Mouse (Mus musculus): ENCODE measurements at regions not wholly inside any gene's neighbourhood (a gene's known extent, or its start where the extent isn't known, plus 50 kb on each side); places are given as distances from the start of the nearest gene placed in this dataset.

GRCm38 (mm10) chr4:55735453-55735852 is 203.2 kb upstream of the Klf4 start:
- H3K4me3 ChIP-seq (ENCODE audit: low read depth, low read length) = no peak overlapping the region
- ATAC-seq (ENCODE audit: low read depth) (no peak), DNase-seq (ENCODE audit: low spot score) (no peak)
- H3K36me3 ChIP-seq (ENCODE audit: control insufficient read depth, insufficient read depth, low read length) = no peaks in the 10 kb centered on the region
- H3K27me3 ChIP-seq (replicated peaks; ENCODE audit: control insufficient read depth, insufficient read depth, low read length) = no peaks in the 10 kb centered on the region
- no peaks in the 10 kb centered on the region for H3K9me3 ChIP-seq (ENCODE audit: control insufficient read depth, low read length)
- no peak overlapping the region for H3K4me2 ChIP-seq (ENCODE audit: low read depth, low read length)
- H3K9ac ChIP-seq (ENCODE audit: low read depth, low read length) = no peak overlapping the region
- WGBS = 35% methylated on average over 3 of the region's 3 CpGs
- H3K4me1 ChIP-seq (ENCODE audit: control insufficient read depth, insufficient read depth, low read length) = no peaks in the 10 kb centered on the region
- H3K27ac ChIP-seq (replicated peaks; ENCODE audit: low read depth, low read length) = no peak overlapping the region

GRCm38 (mm10) chr4:55734331-55734730 is 202.1 kb upstream of the Klf4 start:
- Histone ChIP-seq H3K36me3 (ENCODE audit: control insufficient read depth, insufficient read depth, low read length) (no peaks in the 10 kb centered on the region), H3K4me3 (ENCODE audit: low read depth, low read length) (no peak overlapping the region), H3K9me3 (ENCODE audit: control insufficient read depth, low read length) (no peaks in the 10 kb centered on the region), H3K9ac (ENCODE audit: low read depth, low read length) (no peak overlapping the region), H3K27me3 (replicated peaks; ENCODE audit: control insufficient read depth, insufficient read depth, low read length) (no peaks in the 10 kb centered on the region), H3K4me1 (ENCODE audit: control insufficient read depth, insufficient read depth, low read length) (no peaks in the 10 kb centered on the region), H3K27ac (replicated peaks; ENCODE audit: low read depth, low read length) (no peak overlapping the region), H3K4me2 (ENCODE audit: low read depth, low read length) (no peak overlapping the region)
- no peak for ATAC-seq (ENCODE audit: low read depth)
- no peak for DNase-seq (ENCODE audit: low spot score)
- WGBS = 77% methylated on average over 1 of the region's 1 CpGs

- Histone ChIP-seq H3K4me1 (ENCODE audit: control insufficient read depth, insufficient read depth, low read length) (no peaks in the 10 kb centered on the region), H3K9me3 (ENCODE audit: control insufficient read depth, low read length) (no peaks in the 10 kb centered on the region), H3K27me3 (replicated peaks; ENCODE audit: control insufficient read depth, insufficient read depth, low read length) (no peaks in the 10 kb centered on the region), H3K4me3 (ENCODE audit: low read depth, low read length) (no peak overlapping the region), H3K4me2 (ENCODE audit: low read depth, low read length) (no peak overlapping the region), H3K27ac (replicated peaks; ENCODE audit: low read depth, low read length) (no peak overlapping the region), H3K9ac (ENCODE audit: low read depth, low read length) (no peak overlapping the region), H3K36me3 (ENCODE audit: control insufficient read depth, insufficient read depth, low read length) (no peaks in the 10 kb centered on the region)
- WGBS = 46% methylated on average over 4 of the region's 4 CpGs
- ATAC-seq (ENCODE audit: low read depth) = no peak
- no peak for DNase-seq (ENCODE audit: low spot score)
These were observed 201.0 kb upstream of the Klf4 start for GRCm38 (mm10) chr4:55733223-55733622.

GRCm38 (mm10) chr4:55732006-55732405 is 199.7 kb upstream of the Klf4 start:
- 41% methylated on average over 4 of the region's 4 CpGs for WGBS
- H3K9ac ChIP-seq (ENCODE audit: low read depth, low read length) = no peak overlapping the region
- no peaks in the 10 kb centered on the region for H3K27me3 ChIP-seq (replicated peaks; ENCODE audit: control insufficient read depth, insufficient read depth, low read length)
- H3K36me3 ChIP-seq (ENCODE audit: control insufficient read depth, insufficient read depth, low read length) = no peaks in the 10 kb centered on the region
- ATAC-seq (ENCODE audit: low read depth) (no peak), DNase-seq (ENCODE audit: low spot score) (no peak)
- H3K4me2 ChIP-seq (ENCODE audit: low read depth, low read length) = no peak overlapping the region
- H3K9me3 ChIP-seq (ENCODE audit: control insufficient read depth, low read length) = no peaks in the 10 kb centered on the region
- H3K4me1 ChIP-seq (ENCODE audit: control insufficient read depth, insufficient read depth, low read length) = no peaks in the 10 kb centered on the region
- no peak overlapping the region for H3K4me3 ChIP-seq (ENCODE audit: low read depth, low read length)
- no peak overlapping the region; the same call in 1 of the 2 replicates for H3K27ac ChIP-seq (replicated peaks; ENCODE audit: low read depth, low read length)

- H3K27ac ChIP-seq (replicated peaks; ENCODE audit: low read depth, low read length) = no peak overlapping the region
- no peak overlapping the region for H3K4me2 ChIP-seq (ENCODE audit: low read depth, low read length)
- WGBS = 60% methylated on average over 4 of the region's 4 CpGs
- H3K9me3 ChIP-seq (ENCODE audit: control insufficient read depth, low read length) = no peaks in the 10 kb centered on the region
- H3K27me3 ChIP-seq (replicated peaks; ENCODE audit: control insufficient read depth, insufficient read depth, low read length) = no peaks in the 10 kb centered on the region
- DNase-seq (ENCODE audit: low spot score) = no peak
- no peak for ATAC-seq (ENCODE audit: low read depth)
- H3K4me3 ChIP-seq (ENCODE audit: low read depth, low read length) = no peak overlapping the region
- H3K9ac ChIP-seq (ENCODE audit: low read depth, low read length) = no peak overlapping the region
- no peaks in the 10 kb centered on the region for H3K36me3 ChIP-seq (ENCODE audit: control insufficient read depth, insufficient read depth, low read length)
- no peaks in the 10 kb centered on the region for H3K4me1 ChIP-seq (ENCODE audit: control insufficient read depth, insufficient read depth, low read length)
These were observed 198.0 kb upstream of the Klf4 start for GRCm38 (mm10) chr4:55730266-55730665.

GRCm38 (mm10) chr4:55727178-55727577 is 194.9 kb upstream of the Klf4 start:
- Histone ChIP-seq H3K9me3 (ENCODE audit: control insufficient read depth, low read length) (no peaks in the 10 kb centered on the region), H3K36me3 (ENCODE audit: control insufficient read depth, insufficient read depth, low read length) (no peaks in the 10 kb centered on the region), H3K9ac (ENCODE audit: low read depth, low read length) (no peak overlapping the region), H3K4me2 (ENCODE audit: low read depth, low read length) (no peak overlapping the region), H3K27ac (replicated peaks; ENCODE audit: low read depth, low read length) (no peak overlapping the region), H3K4me1 (ENCODE audit: control insufficient read depth, insufficient read depth, low read length) (no peaks in the 10 kb centered on the region), H3K4me3 (ENCODE audit: low read depth, low read length) (no peak overlapping the region), H3K27me3 (replicated peaks; ENCODE audit: control insufficient read depth, insufficient read depth, low read length) (no peaks in the 10 kb centered on the region)
- 70% methylated on average over 2 of the region's 2 CpGs for WGBS
- ATAC-seq (ENCODE audit: low read depth) (no peak), DNase-seq (ENCODE audit: low spot score) (no peak)

GRCm38 (mm10) chr4:55726081-55726480 is 193.8 kb upstream of the Klf4 start:
- no peaks in the 10 kb centered on the region for H3K27me3 ChIP-seq (replicated peaks; ENCODE audit: control insufficient read depth, insufficient read depth, low read length)
- no peak overlapping the region for H3K9ac ChIP-seq (ENCODE audit: low read depth, low read length)
- H3K27ac ChIP-seq (replicated peaks; ENCODE audit: low read depth, low read length) = no peak overlapping the region
- no peak overlapping the region for H3K4me3 ChIP-seq (ENCODE audit: low read depth, low read length)
- ATAC-seq (ENCODE audit: low read depth) (no peak), DNase-seq (ENCODE audit: low spot score) (peak; percentile 59)
- no peaks in the 10 kb centered on the region for H3K4me1 ChIP-seq (ENCODE audit: control insufficient read depth, insufficient read depth, low read length)
- 61% methylated on average over 19 of the region's 19 CpGs for WGBS
- H3K4me2 ChIP-seq (ENCODE audit: low read depth, low read length) = no peak overlapping the region
- H3K9me3 ChIP-seq (ENCODE audit: control insufficient read depth, low read length) = no peaks in the 10 kb centered on the region
- H3K36me3 ChIP-seq (ENCODE audit: control insufficient read depth, insufficient read depth, low read length) = no peaks in the 10 kb centered on the region

- no peak for ATAC-seq (ENCODE audit: low read depth)
- Histone ChIP-seq H3K9me3 (ENCODE audit: control insufficient read depth, low read length) (no peaks in the 10 kb centered on the region), H3K4me1 (ENCODE audit: control insufficient read depth, insufficient read depth, low read length) (no peaks in the 10 kb centered on the region), H3K27ac (replicated peaks; ENCODE audit: low read depth, low read length) (no peak overlapping the region), H3K9ac (ENCODE audit: low read depth, low read length) (no peak overlapping the region), H3K36me3 (ENCODE audit: control insufficient read depth, insufficient read depth, low read length) (no peaks in the 10 kb centered on the region), H3K4me2 (ENCODE audit: low read depth, low read length) (no peak overlapping the region), H3K4me3 (ENCODE audit: low read depth, low read length) (no peak overlapping the region), H3K27me3 (replicated peaks; ENCODE audit: control insufficient read depth, insufficient read depth, low read length) (no peaks in the 10 kb centered on the region)
- DNase-seq (ENCODE audit: low spot score) = no peak
- WGBS = 90% methylated on average over 1 of the region's 1 CpGs
These were observed 192.0 kb upstream of the Klf4 start for GRCm38 (mm10) chr4:55724286-55724685.

- Histone ChIP-seq H3K27me3 (replicated peaks; ENCODE audit: control insufficient read depth, insufficient read depth, low read length) (no peaks in the 10 kb centered on the region), H3K9ac (ENCODE audit: low read depth, low read length) (no peak overlapping the region), H3K36me3 (ENCODE audit: control insufficient read depth, insufficient read depth, low read length) (no peaks in the 10 kb centered on the region), H3K9me3 (ENCODE audit: control insufficient read depth, low read length) (no peaks in the 10 kb centered on the region), H3K4me3 (ENCODE audit: low read depth, low read length) (no peak overlapping the region), H3K4me1 (ENCODE audit: control insufficient read depth, insufficient read depth, low read length) (no peaks in the 10 kb centered on the region), H3K27ac (replicated peaks; ENCODE audit: low read depth, low read length) (no peak overlapping the region), H3K4me2 (ENCODE audit: low read depth, low read length) (no peak overlapping the region)
- no peak for ATAC-seq (ENCODE audit: low read depth)
- 63% methylated on average over 1 of the region's 1 CpGs for WGBS
- no peak for DNase-seq (ENCODE audit: low spot score)
These were observed 190.9 kb upstream of the Klf4 start for GRCm38 (mm10) chr4:55723124-55723523.
